Mouse (Mus musculus) CH12.LX (cell line): ENCODE measurements around the gene Pros1. TPM values are rescaled to one million over a fixed set of nuclear protein-coding genes. Genes with fewer than 3 reads are reported as not detected.

Source experiments
- DNase-seq: peaks from one replicate; pipeline ENCODE4 v3.0.0-alpha.2; 2013; ENCODE audit errors: extremely low read depth
- H3K27ac ChIP-seq: 2 replicates; pipeline ENCODE4 v1.5.1; 2012; ENCODE audit warnings: low read depth, mild to moderate bottlenecking, control low read depth, moderate library complexity; ENCODE audit not compliant: insufficient read depth
- H3K27me3 ChIP-seq: replicated peaks from 2 replicates; pipeline ENCODE3; 2012; ENCODE audit warnings: inconsistent platforms
- H3K36me3 ChIP-seq, 2 experiments: replicated peaks in 1 of 2; 2 replicates each; pipeline versions ENCODE3 to v1.6.1; 2012; ENCODE audit warnings: inconsistent platforms in 1 of 2, low read length in 1 of 2, mild to moderate bottlenecking in 1 of 2, mixed read lengths in 1 of 2, moderate library complexity in 1 of 2; ENCODE audit not compliant: control insufficient read depth in 1 of 2, insufficient read depth in 1 of 2
- H3K4me1 ChIP-seq, 2 experiments: 2 replicates each; pipeline ENCODE4 v1.6.1; 2012; ENCODE audit warnings: inconsistent platforms in 1 of 2, moderate library complexity in 1 of 2; ENCODE audit not compliant: insufficient read depth in 2 of 2, control insufficient read depth in 1 of 2
- H3K4me2 ChIP-seq: 2 replicates; pipeline ENCODE4 v1.6.1; 2012; ENCODE audit warnings: low read depth, mild to moderate bottlenecking, control low read depth; ENCODE audit not compliant: poor library complexity, insufficient read depth, severe bottlenecking
- H3K4me3 ChIP-seq, 3 experiments: fragments of 150-350 bp in 1 of 3; sonication (generic) in 1 of 3; replicated peaks in 1 of 3; 2 replicates each; pipeline versions ENCODE3 to v1.5.1; 2011 to 2012; ENCODE audit warnings: low read depth in 2 of 3, low read length in 2 of 3, mild to moderate bottlenecking in 2 of 3, moderate library complexity in 2 of 3, control low read depth in 1 of 3, improper control_type of control experiment in 1 of 3, inconsistent platforms in 1 of 3, mixed read lengths in 1 of 3; ENCODE audit not compliant: poor library complexity in 1 of 3
- H3K79me2 ChIP-seq: replicated peaks from 2 replicates; pipeline ENCODE4 v1.6.1; 2012; ENCODE audit warnings: mild to moderate bottlenecking, moderate library complexity; ENCODE audit not compliant: control insufficient read depth, poor library complexity, insufficient read depth, severe bottlenecking; ENCODE audit errors: extremely low read depth
- H3K9ac ChIP-seq: 2 replicates; pipeline ENCODE4 v1.6.1; 2012; ENCODE audit warnings: low read depth, mild to moderate bottlenecking, control low read depth, moderate library complexity; ENCODE audit not compliant: insufficient read depth
- H3K9me3 ChIP-seq: replicated peaks from 2 replicates; pipeline ENCODE3; 2012; ENCODE audit warnings: low read length, inconsistent platforms, mixed read lengths
- CHD1 ChIP-seq: IDR thresholded peaks from 2 replicates; pipeline ENCODE4 v1.6.1; 2012; ENCODE audit warnings: low read depth, low read length, improper control_type of control experiment, inconsistent platforms
- CHD2 ChIP-seq: IDR thresholded peaks from 2 replicates; pipeline ENCODE4 v1.6.1; 2011; ENCODE audit warnings: low read length, improper control_type of control experiment
- CTCF ChIP-seq, 2 experiments: IDR thresholded peaks in 1 of 2; conservative IDR thresholded peaks in 1 of 2; 2 replicates each; pipeline ENCODE4 v1.5.1; 2011 to 2012; ENCODE audit warnings: low read depth in 2 of 2, low read length in 2 of 2, improper control_type of control experiment in 1 of 2, inconsistent platforms in 1 of 2, mild to moderate bottlenecking in 1 of 2, moderate library complexity in 1 of 2
- EP300 ChIP-seq: IDR thresholded peaks from 2 replicates; pipeline ENCODE4 v1.6.1; 2011; ENCODE audit warnings: low read length, improper control_type of control experiment
- GABPA ChIP-seq: IDR thresholded peaks from 2 replicates; pipeline ENCODE4 v1.6.1; 2012; ENCODE audit warnings: low read depth, low read length, improper control_type of control experiment, inconsistent platforms; ENCODE audit not compliant: insufficient replicate concordance
- HCFC1 ChIP-seq: IDR thresholded peaks from 2 replicates; pipeline ENCODE4 v1.6.1; 2012; ENCODE audit warnings: low read depth, mild to moderate bottlenecking, inconsistent platforms, low read length, improper control_type of control experiment
- IRF4 ChIP-seq: IDR thresholded peaks from 2 replicates; pipeline ENCODE4 v1.6.1; 2014; ENCODE audit warnings: low read depth, mild to moderate bottlenecking, inconsistent platforms, low read length, improper control_type of control experiment
- JUND ChIP-seq: conservative IDR thresholded peaks from 2 replicates; pipeline ENCODE4 v1.6.1; 2011; ENCODE audit warnings: low read depth, low read length, improper control_type of control experiment
- MAX ChIP-seq: IDR thresholded peaks from 2 replicates; pipeline ENCODE4 v1.6.1; 2011; ENCODE audit warnings: low read length, improper control_type of control experiment
- MAZ ChIP-seq: IDR thresholded peaks from 2 replicates; pipeline ENCODE4 v1.6.1; 2012; ENCODE audit warnings: low read depth, mild to moderate bottlenecking, inconsistent platforms, low read length, improper control_type of control experiment, moderate library complexity
- MEF2A ChIP-seq: IDR thresholded peaks from 2 replicates; pipeline ENCODE4 v1.6.1; 2014; ENCODE audit warnings: low read depth, mild to moderate bottlenecking, inconsistent platforms, low read length, improper control_type of control experiment, borderline replicate concordance
- MXI1 ChIP-seq: IDR thresholded peaks from 2 replicates; pipeline ENCODE4 v1.6.1; 2011; ENCODE audit warnings: mild to moderate bottlenecking, low read depth, low read length, improper control_type of control experiment
- MYC ChIP-seq: IDR thresholded peaks from 2 replicates; pipeline ENCODE4 v1.6.1; 2011; ENCODE audit warnings: low read depth, mild to moderate bottlenecking, improper control_type of control experiment, low read length
- NELFE ChIP-seq: IDR thresholded peaks from 2 replicates; pipeline ENCODE4 v1.6.1; 2011; ENCODE audit warnings: low read depth, low read length, improper control_type of control experiment
- SIN3A ChIP-seq: IDR thresholded peaks from 2 replicates; pipeline ENCODE4 v1.6.1; 2012; ENCODE audit warnings: low read length, improper control_type of control experiment, inconsistent platforms
- SMC3 ChIP-seq: IDR thresholded peaks from 2 replicates; pipeline ENCODE4 v1.6.1; 2011; ENCODE audit warnings: low read depth, low read length, improper control_type of control experiment
- TBP ChIP-seq: conservative IDR thresholded peaks from 2 replicates; pipeline ENCODE4 v1.6.1; 2011; ENCODE audit warnings: low read depth, low read length, improper control_type of control experiment
- TCF12 ChIP-seq: IDR thresholded peaks from 2 replicates; pipeline ENCODE4 v1.6.1; 2014; ENCODE audit warnings: low read depth, mild to moderate bottlenecking, inconsistent platforms, low read length, improper control_type of control experiment
- UBTF ChIP-seq: IDR thresholded peaks from 2 replicates; pipeline ENCODE4 v1.6.1; 2012; ENCODE audit warnings: low read depth, mild to moderate bottlenecking, inconsistent platforms, low read length, improper control_type of control experiment, moderate library complexity
- USF2 ChIP-seq: conservative IDR thresholded peaks from 2 replicates; pipeline ENCODE4 v1.6.1; 2011; ENCODE audit warnings: low read depth, low read length, improper control_type of control experiment
- ZC3H11A ChIP-seq: IDR thresholded peaks from 2 replicates; pipeline ENCODE4 v1.6.1; 2012; ENCODE audit warnings: low read depth, mild to moderate bottlenecking, inconsistent platforms, low read length, improper control_type of control experiment
- ZKSCAN1 ChIP-seq: IDR thresholded peaks from 2 replicates; pipeline ENCODE4 v1.6.1; 2012; ENCODE audit warnings: low read depth, inconsistent platforms, low read length, improper control_type of control experiment, borderline replicate concordance
- ZNF384 ChIP-seq: IDR thresholded peaks from 2 replicates; pipeline ENCODE4 v1.6.1; 2012; ENCODE audit warnings: low read depth, low read length, improper control_type of control experiment, inconsistent platforms
- dilution Hi-C: fragments of 300-500 bp; cut with MboI; formaldehyde crosslinking; loops from 2 replicates; pipeline ENCODE4 v1.14.3; 2020; ENCODE audit warnings: low sequenced_read_pairs; ENCODE audit not compliant: extremely low pct_unique_long_range_greater_than_20kb, extremely low pct_ligation_motif_present
- in situ Hi-C: fragments of 300-500 bp; cut with MboI; formaldehyde crosslinking; loops from 3 replicates; pipeline ENCODE4 v1.14.3; 2019; ENCODE audit warnings: low sequenced_read_pairs, low pct_ligation_motif_present, low pct_unique_long_range_greater_than_20kb, mixed read lengths
- polyA plus RNA-seq: library from polyadenylated mRNA; unstranded; fragments of >175 nt; gene quantifications from 2 replicates; pipeline ENCODE4 v1.2.1, GENCODE M21; 2012; ENCODE audit warnings: low read depth; ENCODE audit not compliant: insufficient read length
- total RNA-seq, 2 experiments: library from RNA; depleted of rRNA; stranded (reverse); fragments of 300-350 nt in 1 of 2; fragments of >200 nt in 1 of 2; gene quantifications; 2 replicates each; pipeline ENCODE4 v1.2.3; 2012 to 2014

The Pros1 gene
- total and polyA plus RNA-seq, 3 experiments: 1.3 to 9.7 (median 1.6) TPM

DNA sequence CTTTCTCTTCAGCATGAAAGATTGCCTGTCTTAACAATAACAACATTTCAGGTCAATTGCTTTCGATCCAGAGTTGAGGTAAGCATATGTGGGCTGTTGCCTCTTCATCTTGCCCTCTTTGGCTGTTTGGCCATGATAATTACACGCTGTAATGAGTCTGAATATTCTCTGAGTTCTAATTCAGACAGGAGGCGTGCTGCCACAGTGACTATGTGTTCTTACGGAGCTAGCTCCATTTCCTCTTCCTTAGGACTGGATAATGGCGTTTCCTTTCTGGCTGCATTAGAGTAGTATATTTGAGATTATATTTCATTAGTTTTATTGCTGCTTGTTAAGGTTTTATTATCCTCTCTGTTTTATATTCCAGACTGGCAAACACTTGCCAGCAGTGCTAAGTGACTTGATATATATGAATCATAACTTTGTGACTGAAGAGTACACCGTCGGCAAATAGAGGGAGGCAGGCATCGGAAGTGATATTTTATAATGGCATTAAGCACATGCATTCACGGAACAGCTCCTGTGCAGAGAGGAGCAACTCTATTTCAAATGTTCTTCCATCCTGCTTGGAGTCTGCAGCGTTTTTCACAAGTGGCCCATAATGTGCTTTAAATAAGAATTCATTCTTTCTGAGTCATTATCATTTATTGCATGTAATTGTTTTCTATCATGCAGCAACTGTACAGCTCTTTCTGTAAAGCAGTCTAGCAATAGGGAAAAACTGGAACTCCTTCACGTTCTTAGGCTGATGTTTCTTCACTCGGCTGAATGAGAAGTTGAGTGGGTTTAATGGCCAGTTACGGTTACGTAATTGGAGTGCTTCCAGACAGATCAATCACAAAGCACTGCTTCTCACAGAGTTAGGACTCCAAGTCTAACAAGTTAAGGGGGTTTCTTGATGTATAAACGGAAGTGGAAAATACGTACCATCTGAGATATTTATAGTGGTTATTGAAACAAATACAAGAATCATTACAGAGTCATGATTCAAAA is 88.6 kb downstream of the Pros1 start:
- no peaks in the 10 kb centered on the region for H3K36me3 ChIP-seq
- H3K4me3 ChIP-seq: no peak overlapping the region
- H3K27me3 ChIP-seq: no peaks in the 10 kb centered on the region
- no peak for DNase-seq
- H3K9me3 ChIP-seq: no peaks in the 10 kb centered on the region
- TF ChIP-seq TCF12 (no peak), CHD1 (no peak), GABPA (no peak), MXI1 (no peak), CHD2 (no peak), EP300 (no peak), TBP (no peak), USF2 (no peak), ZNF384 (no peak), ZKSCAN1 (no peak), CTCF (conservative IDR thresholded peaks at IDR 0.05 in 1 of 2, IDR thresholded peaks at IDR 0.05 in 1 of 2; ENCODE audit: low read depth in 2 of 2, low read length in 2 of 2) (no peak), JUND (no peak), IRF4 (no peak), SMC3 (no peak), HCFC1 (no peak), MEF2A (no peak), MAX (no peak), MYC (no peak)
- TF ChIP-seq, all 38 proteins: peak for 0
- Histone ChIP-seq H3K79me2 (no peaks in the 10 kb centered on the region), H3K27ac (no peak overlapping the region), H3K4me1 (peaks cover 3 to 12% of the 10 kb centered on the region in 2 experiments), H3K4me2 (no peak overlapping the region), H3K9ac (no peak overlapping the region)
- dilution Hi-C loops (no loop called here), in situ Hi-C loops (no loop called here)

DNA sequence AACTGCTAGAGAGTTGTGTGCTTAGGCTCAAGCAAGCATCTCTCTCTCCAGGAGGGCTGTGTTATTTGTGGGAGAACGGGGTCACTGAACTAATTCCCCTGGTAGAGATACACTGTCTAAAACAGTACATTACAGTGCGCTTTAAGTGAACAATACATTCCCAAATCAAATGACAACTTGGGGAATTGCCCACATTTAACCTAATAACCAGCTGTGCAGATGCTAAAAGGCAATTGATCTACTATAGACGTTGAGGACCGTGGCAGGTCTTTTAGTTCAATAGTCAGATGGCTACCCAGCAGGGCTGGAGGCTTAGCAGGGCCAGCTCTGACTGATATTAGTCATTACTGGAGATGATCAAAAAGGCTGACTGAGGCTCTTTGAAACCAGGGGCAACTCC is 104.4 kb downstream of the Pros1 start:
- in situ Hi-C loops: no loop called here
- DNase-seq: no peak
- no peaks in the 10 kb centered on the region for H3K36me3 ChIP-seq
- H3K4me2 ChIP-seq: no peak overlapping the region
- TF ChIP-seq SIN3A (no peak), MAZ (no peak), ZC3H11A (no peak), UBTF (no peak), NELFE (no peak)
- TF ChIP-seq, all 38 proteins: peak for 0
- Histone ChIP-seq H3K4me1 (0 out of 4 replicates have a peak, but pooled peaks cover 0 to 2% of the 10 kb centered on the region in 2 experiments), H3K27me3 (no peaks in the 10 kb centered on the region), H3K4me3 (no peak overlapping the region), H3K27ac (no peak overlapping the region), H3K9me3 (no peaks in the 10 kb centered on the region), H3K9ac (no peak overlapping the region), H3K79me2 (no peaks in the 10 kb centered on the region)
- dilution Hi-C loops: no loop called here
